Mouse (Mus musculus) forebrain, embryonic 11.5 days (tissue): Measurements from ENCODE around the gene Ndst2. TPM values are rescaled to one million over a fixed set of nuclear protein-coding genes. Genes with fewer than 3 reads are reported as not detected.

Experiments used
- ATAC-seq: fragments of 200-750 bp; cut with Nextera tagmentation; replicated peaks from 2 replicates; pipeline ENCODE4 v1.8.0; 2017; ENCODE audit warnings: moderate TSS enrichment; ENCODE audit not compliant: low FRiP score
- DNase-seq: peaks from one replicate; pipeline ENCODE4 v3.0.0-alpha.2; 2017; ENCODE audit warnings: low spot score
- H3K27ac ChIP-seq: fragments of 300-500 bp; sonication (generic); 2 replicates; pipeline ENCODE4 v1.5.1; 2014; ENCODE audit warnings: low read depth, low read length
- H3K27me3 ChIP-seq: fragments of 300-500 bp; sonication (generic); 2 replicates; pipeline ENCODE4 v1.6.1; 2014; ENCODE audit warnings: mild to moderate bottlenecking, low read length, mixed read lengths; ENCODE audit not compliant: control insufficient read depth, insufficient read depth
- H3K36me3 ChIP-seq: fragments of 300-500 bp; sonication (generic); 2 replicates; pipeline ENCODE4 v1.6.1; 2014; ENCODE audit warnings: mild to moderate bottlenecking, low read length, moderate library complexity, mixed read lengths; ENCODE audit not compliant: control insufficient read depth, insufficient read depth
- H3K4me1 ChIP-seq: fragments of 300-500 bp; sonication (generic); replicated peaks from 2 replicates; pipeline ENCODE4 v1.6.1; 2014; ENCODE audit warnings: low read length, mixed read lengths; ENCODE audit not compliant: control insufficient read depth, insufficient read depth
- H3K4me2 ChIP-seq: fragments of 300-500 bp; sonication (generic); 2 replicates; pipeline ENCODE4 v1.6.1; 2014; ENCODE audit warnings: low read depth, mild to moderate bottlenecking, low read length, moderate library complexity, mixed read lengths; ENCODE audit not compliant: severe bottlenecking
- H3K4me3 ChIP-seq: fragments of 300-500 bp; sonication (generic); 2 replicates; pipeline ENCODE4 v1.5.1; 2014; ENCODE audit warnings: low read depth, low read length
- H3K9ac ChIP-seq: fragments of 300-500 bp; sonication (generic); 2 replicates; pipeline ENCODE4 v1.6.1; 2014; ENCODE audit warnings: low read length
- H3K9me3 ChIP-seq: fragments of 300-500 bp; sonication (generic); 2 replicates; pipeline ENCODE4 v1.6.1; 2016; ENCODE audit warnings: low read length, mixed read lengths; ENCODE audit not compliant: control insufficient read depth
- WGBS: fragments of 180-500 bp; shearing (Covaris S2); extraction: QIAGEN DNeasy Blood & Tissue Kit; methylation state at CpG from one replicate; pipeline ENCODE4 v1.1.7; 2014; 5-methylcytosine and 5-hydroxymethylcytosine counted together
- polyA plus RNA-seq: library from polyadenylated mRNA; unstranded; fragments of >200 nt; fragmentation: Nextera tagmentation; extraction: Ambion mirVana; gene quantifications from 2 replicates; pipeline ENCODE4 v1.2.1, GENCODE M21; 2014

Gene Ndst2
- polyA plus RNA-seq, 1 experiment from 2014 or later = 25.7 TPM

GRCm38 (mm10) chr14:20735052-20735451, 690 bp upstream of the Ndst2 start:
- WGBS = 80% methylated on average over 2 of the region's 2 CpGs
- Histone ChIP-seq H3K27ac (no peak overlapping the region), H3K4me2 (no peak overlapping the region), H3K36me3 (no peaks in the 10 kb centered on the region; the same call in 1 of the 2 replicates), H3K4me1 (no peaks in the 10 kb centered on the region), H3K9ac (no peak overlapping the region), H3K4me3 (no peak overlapping the region), H3K27me3 (no peaks in the 10 kb centered on the region), H3K9me3 (no peaks in the 10 kb centered on the region)
- ATAC-seq = no peak
- no peak for DNase-seq

DNA sequence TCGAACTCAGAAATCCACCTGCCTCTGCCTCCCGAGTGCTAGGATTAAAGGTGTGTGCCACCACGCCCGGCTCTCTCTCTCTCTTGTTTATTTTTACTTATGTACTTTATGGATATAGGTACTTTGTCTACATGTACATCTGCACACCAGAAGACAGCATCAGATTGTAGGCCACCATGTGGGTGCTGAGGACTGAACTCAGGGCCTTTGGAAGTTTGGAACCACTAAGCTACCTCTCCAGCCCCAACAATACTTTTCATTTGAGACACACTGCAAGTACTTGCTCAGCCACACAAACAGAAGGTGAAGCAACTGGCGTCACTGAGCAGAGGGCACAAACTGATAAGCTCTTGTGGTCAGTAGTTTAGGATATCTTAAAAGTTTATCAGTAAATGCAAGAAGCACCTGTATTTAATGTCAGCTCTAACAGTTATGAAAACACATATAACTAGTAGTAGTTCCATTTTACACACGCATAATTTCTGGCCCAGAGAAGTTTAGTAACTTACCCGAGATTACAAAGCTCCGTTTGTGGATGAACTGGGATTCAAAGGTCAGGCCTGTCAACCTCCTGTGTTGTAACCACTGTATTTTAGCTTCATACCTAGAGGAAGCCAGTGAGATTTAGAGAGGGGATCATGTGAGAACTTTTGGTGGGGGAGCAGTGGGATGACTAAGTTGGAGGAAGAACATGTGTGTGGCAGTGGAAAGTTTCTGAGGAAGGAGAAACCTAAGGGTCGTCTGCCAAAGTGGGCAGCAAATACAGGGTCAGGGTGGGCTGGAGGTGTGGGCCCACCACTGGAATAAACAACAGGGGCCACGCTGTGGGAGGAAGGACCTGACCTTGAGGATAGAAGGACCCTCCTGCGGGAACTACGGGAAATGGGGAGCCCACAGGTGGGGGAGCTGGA, 1.1 kb downstream of the Ndst2 start:
- Histone ChIP-seq H3K4me1 (no peaks in the 10 kb centered on the region), H3K4me3 (peak overlapping the region; percentile 80), H3K36me3 (no peaks in the 10 kb centered on the region), H3K9ac (peak overlapping the region; percentile 86), H3K27me3 (no peaks in the 10 kb centered on the region), H3K9me3 (no peaks in the 10 kb centered on the region), H3K4me2 (peak overlapping the region; percentile 57), H3K27ac (no peak overlapping the region)
- WGBS = 55% methylated on average over 12 of the region's 12 CpGs
- DNase-seq (no peak), ATAC-seq (0 out of 2 replicates have a peak, but pooled peaks have one; percentile 6)

GRCm38 (mm10) chr14:20730853-20731602, 3.3 kb downstream of the Ndst2 start:
- Histone ChIP-seq H3K4me2 (no peak overlapping the region), H3K27me3 (no peaks in the 10 kb centered on the region), H3K9me3 (no peaks in the 10 kb centered on the region), H3K4me1 (no peaks in the 10 kb centered on the region), H3K4me3 (no peak overlapping the region), H3K9ac (no peak overlapping the region), H3K27ac (no peak overlapping the region), H3K36me3 (peaks cover 4% of the 10 kb centered on the region; the same call in 1 of the 2 replicates)
- WGBS = 91% methylated on average over 9 of the region's 9 CpGs
- no peak for DNase-seq
- ATAC-seq = no peak

DNA sequence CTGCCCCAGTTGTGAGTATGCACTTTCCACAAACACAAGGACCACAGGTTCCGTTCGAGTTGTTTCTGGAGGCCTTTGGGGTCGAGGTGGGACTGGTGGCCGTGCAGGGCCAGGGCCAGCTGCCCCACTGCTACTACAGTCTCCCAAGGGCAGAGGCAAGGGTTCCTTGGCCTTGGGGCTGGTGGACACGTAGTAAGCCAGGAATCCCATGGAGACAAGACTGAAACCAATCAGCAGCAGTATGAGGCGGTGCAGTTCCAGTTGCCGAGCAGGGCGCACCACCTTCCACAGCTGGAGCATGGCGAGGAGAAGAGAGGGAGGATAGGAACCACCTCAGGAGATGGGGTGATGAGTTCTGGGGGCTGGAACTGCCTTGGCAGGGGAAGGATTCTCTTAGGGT, 4.5 kb downstream of the Ndst2 start:
- H3K4me3 ChIP-seq = no peak overlapping the region
- no peaks in the 10 kb centered on the region for H3K9me3 ChIP-seq
- peaks cover 4% of the 10 kb centered on the region; the same call in 1 of the 2 replicates for H3K36me3 ChIP-seq
- H3K27me3 ChIP-seq = no peaks in the 10 kb centered on the region
- DNase-seq (no peak), ATAC-seq (no peak)
- no peak overlapping the region for H3K9ac ChIP-seq
- H3K27ac ChIP-seq = no peak overlapping the region
- 90% methylated on average over 9 of the region's 9 CpGs for WGBS
- no peaks in the 10 kb centered on the region for H3K4me1 ChIP-seq
- no peak overlapping the region for H3K4me2 ChIP-seq

GRCm38 (mm10) chr14:20725660-20726339, 8.6 kb downstream of the Ndst2 start:
- DNase-seq (no peak), ATAC-seq (no peak)
- no peaks in the 10 kb centered on the region for H3K9me3 ChIP-seq
- H3K4me2 ChIP-seq = no peak overlapping the region
- no peaks in the 10 kb centered on the region for H3K27me3 ChIP-seq
- WGBS = 88% methylated on average over 6 of the region's 6 CpGs
- H3K27ac ChIP-seq = no peak overlapping the region
- no peaks in the 10 kb centered on the region for H3K4me1 ChIP-seq
- H3K36me3 ChIP-seq = peaks cover 13% of the 10 kb centered on the region; the same call in 1 of the 2 replicates
- H3K4me3 ChIP-seq = no peak overlapping the region
- H3K9ac ChIP-seq = no peak overlapping the region

DNA sequence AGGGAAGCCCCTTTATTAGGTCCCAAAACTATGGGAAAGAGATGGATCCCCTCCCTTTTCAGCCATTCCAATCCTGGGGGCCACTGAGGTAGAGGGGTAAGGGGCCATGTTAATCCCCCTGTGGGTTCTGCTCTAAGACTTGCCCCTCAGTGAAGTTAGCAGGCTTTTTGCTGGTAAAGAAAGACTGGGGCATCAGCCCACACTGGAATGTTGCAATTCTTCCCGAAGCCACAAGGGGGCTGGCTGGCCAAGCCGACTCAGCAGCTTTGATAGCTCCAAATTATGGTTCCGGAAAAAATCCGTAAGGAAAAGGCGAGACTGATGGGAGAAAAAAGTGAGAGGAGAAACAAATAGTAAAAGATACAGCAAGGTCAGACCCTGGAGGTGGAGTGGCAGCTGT, 10.3 kb downstream of the Ndst2 start:
- Histone ChIP-seq H3K9me3 (no peaks in the 10 kb centered on the region), H3K4me2 (no peak overlapping the region), H3K27me3 (no peaks in the 10 kb centered on the region), H3K27ac (no peak overlapping the region), H3K36me3 (peaks cover 15% of the 10 kb centered on the region; the same call in 1 of the 2 replicates), H3K4me1 (no peaks in the 10 kb centered on the region), H3K4me3 (no peak overlapping the region), H3K9ac (no peak overlapping the region)
- ATAC-seq (no peak), DNase-seq (peak; percentile 77)
- WGBS = 43% methylated on average over 5 of the region's 5 CpGs

GRCm38 (mm10) chr14:20723006-20723405, 11.4 kb downstream of the Ndst2 start:
- Histone ChIP-seq H3K9ac (no peak overlapping the region), H3K27me3 (no peaks in the 10 kb centered on the region), H3K9me3 (no peaks in the 10 kb centered on the region), H3K4me2 (no peak overlapping the region), H3K4me1 (no peaks in the 10 kb centered on the region), H3K27ac (no peak overlapping the region), H3K4me3 (no peak overlapping the region), H3K36me3 (peaks cover 21% of the 10 kb centered on the region; the same call in 1 of the 2 replicates)
- 93% methylated on average over 12 of the region's 12 CpGs for WGBS
- no peak for ATAC-seq
- no peak for DNase-seq

DNA sequence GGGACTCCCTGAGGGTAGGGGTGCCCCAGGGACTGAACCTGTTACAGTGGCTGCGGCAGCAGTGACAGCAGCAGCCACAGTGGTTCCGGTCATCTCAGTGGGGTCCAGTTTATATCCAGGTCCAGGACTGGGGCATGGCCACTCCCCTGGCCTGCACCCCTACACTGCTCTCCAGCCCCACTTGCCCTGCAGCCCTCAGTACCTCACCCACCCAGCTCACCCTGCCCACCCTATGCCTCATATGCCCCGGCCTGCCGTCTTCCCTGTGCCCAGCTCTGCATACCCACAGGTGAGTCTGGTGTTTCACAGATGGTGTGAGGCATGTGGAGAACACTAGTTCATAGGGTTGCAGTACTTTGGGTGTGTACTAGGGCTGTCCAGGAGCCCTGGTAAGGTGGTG, 13.0 kb downstream of the Ndst2 start:
- H3K4me3 ChIP-seq = no peak overlapping the region
- H3K27ac ChIP-seq = no peak overlapping the region
- no peak overlapping the region for H3K9ac ChIP-seq
- no peaks in the 10 kb centered on the region for H3K27me3 ChIP-seq
- 91% methylated on average over 4 of the region's 4 CpGs for WGBS
- no peak for ATAC-seq
- H3K4me1 ChIP-seq = no peaks in the 10 kb centered on the region
- peaks cover 17% of the 10 kb centered on the region; the same call in 1 of the 2 replicates for H3K36me3 ChIP-seq
- no peaks in the 10 kb centered on the region for H3K9me3 ChIP-seq
- no peak for DNase-seq
- no peak overlapping the region for H3K4me2 ChIP-seq
